ENCODE assay signal across 9 mouse cellular contexts in genomic region chr11:73007698-73008481, GRCm38 (mm10). TPM values are rescaled to one million over a fixed set of nuclear protein-coding genes. Genes with fewer than 3 reads are reported as not detected.
DNase-seq lines count a peak whose midpoint lies in the region; ATAC-seq and TF ChIP-seq lines count a peak whose summit lies in the region.
"Had no signal": no experiment of that assay in that cellular context is flagged by ENCODE, and none has a peak within 500 bp of the region (broad histone marks: within the 10 kb centered on the region; RNA-seq: fewer than 3 reads in every experiment).

No protein-coding gene starts in this region.

- H3K9me3 ChIP-seq in E14TG2a.4 (ENCODE audit: low read length) = no peaks in the 10 kb centered on the region
- H3K9me3 ChIP-seq in liver, embryonic 12.5 days (replicated peaks) = no peaks in the 10 kb centered on the region

- peaks cover 19% of the 10 kb centered on the region; the same call in 1 of the 2 replicates for H3K27me3 ChIP-seq in E14TG2a.4 (ENCODE audit: insufficient read depth, low read length)
- H3K27me3 ChIP-seq in liver, embryonic 12.5 days (replicated peaks) = no peaks in the 10 kb centered on the region; the same call in 1 of the 2 replicates

- H3K4me2 ChIP-seq in liver, embryonic 12.5 days = no peak overlapping the region

- intact Hi-C loops in gastrocnemius, adult 2 months (cut with DNase I) = loop anchor here (2.0 kb wide), 2 partner anchors 41 to 337 kb away; no protein-coding TSS in a partner anchor

- H3K4me3 ChIP-seq in E14TG2a.4 (replicated peaks; ENCODE audit: low read length) = no peak overlapping the region
- H3K4me3 ChIP-seq in gastrocnemius, adult 2 months = no peak overlapping the region
- no peak overlapping the region for H3K4me3 ChIP-seq in liver, embryonic 12.5 days

- peaks cover 4% of the 10 kb centered on the region; the same call in 1 of the 2 replicates for H3K4me1 ChIP-seq in E14TG2a.4 (replicated peaks; ENCODE audit: low read depth, low read length)
- no peaks in the 10 kb centered on the region; the same call in 1 of the 2 replicates for H3K4me1 ChIP-seq in liver, embryonic 12.5 days

- peak; percentile 51 for TF ChIP-seq CTCF in E14TG2a.4 (conservative IDR thresholded peaks at IDR 0.05; ENCODE audit: low read length)
- TF ChIP-seq CTCF in gastrocnemius, adult 2 months (IDR thresholded peaks at IDR 0.05) = peak; percentile 86

- peak; percentile 65 for DNase-seq in layer of hippocampus, adult 11-12 months (ENCODE audit: low spot score)
- no peak for DNase-seq in layer of hippocampus, adult 9-11 months
- peak; percentile 67 for DNase-seq in adrenal gland, postnatal 25 days
- DNase-seq in gastrocnemius, adult 2 months = peak; percentile 74
- DNase-seq in retina, embryonic 14.5 days (ENCODE audit: low spot score) = peak; percentile 70
- no peak for DNase-seq in yolk sac, embryonic 10.5 days (ENCODE audit: low spot score)

- no peak overlapping the region for H3K9ac ChIP-seq in liver, embryonic 12.5 days

- WGBS in liver, embryonic 12.5 days (ENCODE audit: insufficient replicate concordance) = 63% methylated on average over 11 of the region's 11 CpGs

- H3K27ac ChIP-seq in gastrocnemius, adult 2 months = no peak overlapping the region
- no peak overlapping the region for H3K27ac ChIP-seq in liver, embryonic 12.5 days
- H3K27ac ChIP-seq: macrophage had no signal

- H3K36me3 ChIP-seq in E14TG2a.4 (ENCODE audit: insufficient read depth, low read length) = no peaks in the 10 kb centered on the region
- H3K36me3 ChIP-seq in liver, embryonic 12.5 days = no peaks in the 10 kb centered on the region

- 0 out of 2 replicates have a peak, but pooled peaks have one; percentile 24 for ATAC-seq in liver, embryonic 12.5 days

RNA-seq across cellular contexts. Expression of gene P2rx1, which starts 9.0 kb away (rescaled TPM):
- total RNA-seq in adrenal gland, postnatal 25 days (2021) = 0.15 TPM in 1 of 2 replicates, not detected in the other
- under 1 TPM; 0.15 to 0.56 TPM for total RNA-seq in gastrocnemius, adult 2 months (2021)
- polyA plus RNA-seq in liver, embryonic 12.5 days (2016; fragmentation: Nextera tagmentation; extraction: Ambion mirVana) = 12.7 and 15.0 TPM in 2 replicates

RNA-seq across cellular contexts. Expression of gene Camkk1, which starts 10.9 kb away (rescaled TPM):
- total RNA-seq in adrenal gland, postnatal 25 days (2021) = 2.6 and 3.1 TPM in 2 replicates
- total RNA-seq in gastrocnemius, adult 2 months (2021) = under 1 TPM; 0.43 to 0.89 TPM
- 1.8 and 1.9 TPM in 2 replicates for polyA plus RNA-seq in liver, embryonic 12.5 days (2016; fragmentation: Nextera tagmentation; extraction: Ambion mirVana)
- polyA plus RNA-seq: macrophage had no signal

RNA-seq across cellular contexts. Expression of gene Ncbp3, which starts 39.7 kb away (rescaled TPM):
- total RNA-seq in adrenal gland, postnatal 25 days (2021) = 10.8 and 15.1 TPM in 2 replicates
- total RNA-seq in gastrocnemius, adult 2 months (2021) = 1 to 10 TPM; 3.2 to 3.9 TPM
- polyA plus RNA-seq in liver, embryonic 12.5 days (2016; fragmentation: Nextera tagmentation; extraction: Ambion mirVana) = 7.5 and 7.9 TPM in 2 replicates

RNA-seq across cellular contexts. Expression of gene Atp2a3, which starts 46.9 kb away (rescaled TPM):
- 5.4 and 6.3 TPM in 2 replicates for total RNA-seq in adrenal gland, postnatal 25 days (2021)
- total RNA-seq in gastrocnemius, adult 2 months (2021) = 1 to 10 TPM; 5.1 to 6.2 TPM
- 17.5 and 18.9 TPM in 2 replicates for polyA plus RNA-seq in liver, embryonic 12.5 days (2016; fragmentation: Nextera tagmentation; extraction: Ambion mirVana)

Comparison
In these comparisons a context has a peak if more than half of its experiments do, and no peak if none do; other contexts are left out.
1. DNase-seq: peak in layer of hippocampus, adult 11-12 months (single experiment), adrenal gland, postnatal 25 days (single experiment), gastrocnemius, adult 2 months (single experiment) and retina, embryonic 14.5 days (single experiment); none in layer of hippocampus, adult 9-11 months (single experiment) and yolk sac, embryonic 10.5 days (single experiment).